ENCODE assay signal across 8 mouse cellular contexts in genomic region chr12:111743981-111744423, GRCm38 (mm10). TPM values are rescaled to one million over a fixed set of nuclear protein-coding genes. Genes with fewer than 3 reads are reported as not detected.
DNase-seq lines count a peak whose midpoint lies in the region; ATAC-seq and TF ChIP-seq lines count a peak whose summit lies in the region.

No protein-coding gene starts in this region.

- H3K9ac ChIP-seq in intestine, embryonic 14.5 days (ENCODE audit: low read length), result no peak overlapping the region
- H3K9ac ChIP-seq in intestine, postnatal 0 days (ENCODE audit: low read depth, low read length), result no peak overlapping the region

- H3K27ac ChIP-seq in intestine, embryonic 14.5 days (ENCODE audit: low read depth), result peak overlapping the region; percentile 84
- no peak overlapping the region; the same call in 1 of the 2 replicates for H3K27ac ChIP-seq in intestine, postnatal 0 days (ENCODE audit: low read depth, low read length)

- H3K27me3 ChIP-seq in intestine, embryonic 14.5 days (replicated peaks; ENCODE audit: control insufficient read depth, insufficient read depth, low read length), result no peaks in the 10 kb centered on the region
- H3K27me3 ChIP-seq in intestine, postnatal 0 days (replicated peaks; ENCODE audit: control insufficient read depth, insufficient read depth, low read length), result no peaks in the 10 kb centered on the region

- H3K4me2 ChIP-seq in intestine, embryonic 14.5 days (ENCODE audit: low read length), result 0 out of 2 replicates have a peak overlapping the region, but pooled peaks have one; percentile 4
- no peak overlapping the region for H3K4me2 ChIP-seq in intestine, postnatal 0 days (replicated peaks; ENCODE audit: low read depth)

- WGBS in intestine, embryonic 14.5 days, result 71% methylated on average over 11 of the region's 11 CpGs
- 70% methylated on average over 11 of the region's 11 CpGs for WGBS in intestine, postnatal 0 days

- DNase-seq in intestine, embryonic 14.5 days (ENCODE audit: low spot score), result no peak
- DNase-seq in thymus, postnatal 14 days, result peak; percentile 22
- DNase-seq in thymus, postnatal 10 days (ENCODE audit: low spot score in 2 of 2), result no peak
- peak; percentile 54 for DNase-seq in thymus, postnatal 4 days
- DNase-seq in gastrocnemius, postnatal 10 days, result no peak
- DNase-seq in adipocyte (ENCODE audit: low spot score), result no peak

- no peaks in the 10 kb centered on the region for H3K9me3 ChIP-seq in intestine, embryonic 14.5 days (ENCODE audit: control insufficient read depth, low read length)
- H3K9me3 ChIP-seq in intestine, postnatal 0 days (ENCODE audit: control insufficient read depth), result no peaks in the 10 kb centered on the region

- no peak for TF ChIP-seq CTCF in intestine, postnatal 0 days (IDR thresholded peaks at IDR 0.05; ENCODE audit: low read depth)

- H3K4me3 ChIP-seq in intestine, embryonic 14.5 days (ENCODE audit: low read depth, low read length), result no peak overlapping the region
- H3K4me3 ChIP-seq in intestine, postnatal 0 days (ENCODE audit: low read depth, low read length), result no peak overlapping the region

- peaks cover 21% of the 10 kb centered on the region for H3K4me1 ChIP-seq in intestine, embryonic 14.5 days (replicated peaks; ENCODE audit: control insufficient read depth, insufficient read depth, low read length)
- H3K4me1 ChIP-seq in intestine, postnatal 0 days (replicated peaks; ENCODE audit: control insufficient read depth, insufficient read depth, low read length), result 0 out of 2 replicates have a peak, but pooled peaks cover 10% of the 10 kb centered on the region

- ATAC-seq in intestine, embryonic 14.5 days (replicated peaks; ENCODE audit: low FRiP score, low TSS enrichment, low read depth), result no peak
- no peak for ATAC-seq in intestine, postnatal 0 days
- ATAC-seq in megakaryocyte, adult 5-6 weeks (ENCODE audit: poor library complexity, severe bottlenecking), result peak; percentile 83

- no peaks in the 10 kb centered on the region for H3K36me3 ChIP-seq in intestine, embryonic 14.5 days (ENCODE audit: control insufficient read depth, insufficient read depth, low read length)
- H3K36me3 ChIP-seq in intestine, postnatal 0 days (ENCODE audit: control insufficient read depth, insufficient read depth), result no peaks in the 10 kb centered on the region

RNA-seq across cellular contexts. Expression of gene Klc1, which starts 14.6 kb away (rescaled TPM):
- polyA plus RNA-seq in intestine, embryonic 14.5 days (2014; fragmentation: Nextera tagmentation; extraction: Ambion mirVana), result 109 and 121 TPM in 2 replicates
- 42.9 and 45.7 TPM in 2 replicates for polyA plus RNA-seq in intestine, postnatal 0 days (2015; fragmentation: Nextera tagmentation; extraction: Ambion mirVana)
- total RNA-seq in megakaryocyte, adult 5-6 weeks (2015), result 36.3 and 36.7 TPM in 2 replicates
- total RNA-seq in megakaryocyte, adult 5-6 weeks (2017), result 72.7 and 83.1 TPM in 2 replicates
- total RNA-seq in gastrocnemius, postnatal 10 days (2021), result 10 to 100 TPM; 81.0 to 96.2 TPM

RNA-seq across cellular contexts. Expression of gene Apopt1, which starts 30.9 kb away (rescaled TPM):
- polyA plus RNA-seq in intestine, embryonic 14.5 days (2014; fragmentation: Nextera tagmentation; extraction: Ambion mirVana), result 57.1 and 58.2 TPM in 2 replicates
- 42.6 and 44.8 TPM in 2 replicates for polyA plus RNA-seq in intestine, postnatal 0 days (2015; fragmentation: Nextera tagmentation; extraction: Ambion mirVana)
- total RNA-seq in megakaryocyte, adult 5-6 weeks (2015), result 44.6 and 45.0 TPM in 2 replicates
- 60.6 and 61.0 TPM in 2 replicates for total RNA-seq in megakaryocyte, adult 5-6 weeks (2017)
- total RNA-seq in gastrocnemius, postnatal 10 days (2021), result 10 to 100 TPM; 34.7 to 39.5 TPM

RNA-seq across cellular contexts. Expression of gene Bag5, which starts 30.9 kb away (rescaled TPM):
- polyA plus RNA-seq in intestine, embryonic 14.5 days (2014; fragmentation: Nextera tagmentation; extraction: Ambion mirVana), result 52.4 and 54.6 TPM in 2 replicates
- 29.6 and 32.1 TPM in 2 replicates for polyA plus RNA-seq in intestine, postnatal 0 days (2015; fragmentation: Nextera tagmentation; extraction: Ambion mirVana)
- 10.8 and 11.4 TPM in 2 replicates for total RNA-seq in megakaryocyte, adult 5-6 weeks (2015)
- total RNA-seq in megakaryocyte, adult 5-6 weeks (2017), result 19.1 and 21.8 TPM in 2 replicates
- 10 to 100 TPM; 17.5 to 21.1 TPM for total RNA-seq in gastrocnemius, postnatal 10 days (2021)

Comparison
In these comparisons a context has a peak if more than half of its experiments do, and no peak if none do; other contexts are left out.
1. DNase-seq: peak in thymus, postnatal 14 days (single experiment) and thymus, postnatal 4 days (single experiment); none in intestine, embryonic 14.5 days (single experiment), thymus, postnatal 10 days (0 of 2), gastrocnemius, postnatal 10 days (single experiment) and adipocyte (single experiment).